Mouse (Mus musculus) limb, embryonic 12.5 days (tissue): ENCODE measurements around the gene Arhgef18. TPM values are rescaled to one million over a fixed set of nuclear protein-coding genes. Genes with fewer than 3 reads are reported as not detected.

Experiments used
- ATAC-seq: fragments of 200-750 bp; cut with Nextera tagmentation; 2 replicates; pipeline ENCODE4 v1.8.0; 2017; ENCODE audit warnings: low read depth, moderate TSS enrichment; ENCODE audit not compliant: insufficient number of reproducible peaks, insufficient read depth, low FRiP score, low TSS enrichment
- H3K27ac ChIP-seq: fragments of 300-500 bp; sonication (generic); 2 replicates; pipeline ENCODE4 v1.5.1; 2016; ENCODE audit warnings: mild to moderate bottlenecking, moderate library complexity
- H3K27me3 ChIP-seq: fragments of 300-500 bp; sonication (generic); 2 replicates; pipeline ENCODE4 v1.6.1; 2016; ENCODE audit warnings: mild to moderate bottlenecking, moderate library complexity
- H3K36me3 ChIP-seq: fragments of 300-500 bp; sonication (generic); 2 replicates; pipeline ENCODE4 v1.6.1; 2016; ENCODE audit warnings: mild to moderate bottlenecking, moderate library complexity
- H3K4me1 ChIP-seq: fragments of 300-500 bp; sonication (generic); replicated peaks from 2 replicates; pipeline ENCODE4 v1.6.1; 2016
- H3K4me2 ChIP-seq: fragments of 300-500 bp; sonication (generic); 2 replicates; pipeline ENCODE4 v1.6.1; 2016; ENCODE audit warnings: mild to moderate bottlenecking, moderate library complexity
- H3K4me3 ChIP-seq: fragments of 300-500 bp; sonication (generic); replicated peaks from 2 replicates; pipeline ENCODE4 v1.5.1; 2016; ENCODE audit warnings: mild to moderate bottlenecking
- H3K9ac ChIP-seq: fragments of 300-500 bp; sonication (generic); replicated peaks from 2 replicates; pipeline ENCODE4 v1.6.1; 2016; ENCODE audit warnings: mild to moderate bottlenecking, moderate library complexity
- H3K9me3 ChIP-seq: fragments of 300-500 bp; sonication (generic); 2 replicates; pipeline ENCODE4 v1.6.1; 2016; ENCODE audit warnings: mild to moderate bottlenecking, moderate library complexity
- WGBS: fragments of 180-500 bp; shearing (Covaris S2); methylation state at CpG from one replicate; pipeline ENCODE4 v1.1.7; 2016; 5-methylcytosine and 5-hydroxymethylcytosine counted together
- polyA plus RNA-seq: library from polyadenylated mRNA; unstranded; fragments of >200 nt; fragmentation: Nextera tagmentation; extraction: Ambion mirVana; gene quantifications from 2 replicates; pipeline ENCODE4 v1.2.1, GENCODE M21; 2016

Arhgef18 gene
- polyA plus RNA-seq, 1 experiment from 2014 or later, result 13.6 TPM

- Histone ChIP-seq H3K27me3 (no peaks in the 10 kb centered on the region), H3K4me1 (peaks cover 8% of the 10 kb centered on the region; the same call in 1 of the 2 replicates), H3K27ac (no peak overlapping the region), H3K4me3 (no peak overlapping the region), H3K9me3 (no peaks in the 10 kb centered on the region), H3K9ac (no peak overlapping the region), H3K36me3 (peaks cover 10% of the 10 kb centered on the region; the same call in 1 of the 2 replicates), H3K4me2 (no peak overlapping the region)
- no peak for ATAC-seq
- 81% methylated on average over 2 of the region's 2 CpGs for WGBS
Measured at GRCm38 (mm10) chr8:3463248-3463647, 70.4 kb downstream of the Arhgef18 start.

GRCm38 (mm10) chr8:3464309-3464708 is 71.5 kb downstream of the Arhgef18 start:
- no peak overlapping the region for H3K4me2 ChIP-seq
- no peak overlapping the region for H3K9ac ChIP-seq
- H3K27ac ChIP-seq, result no peak overlapping the region
- H3K9me3 ChIP-seq, result no peaks in the 10 kb centered on the region
- WGBS, result 49% methylated on average over 5 of the region's 5 CpGs
- H3K27me3 ChIP-seq, result no peaks in the 10 kb centered on the region
- no peaks in the 10 kb centered on the region; the same call in 1 of the 2 replicates for H3K36me3 ChIP-seq
- H3K4me1 ChIP-seq, result peaks cover 8% of the 10 kb centered on the region; the same call in 1 of the 2 replicates
- H3K4me3 ChIP-seq, result no peak overlapping the region
- peak; percentile 48; the same call in 1 of the 2 replicates for ATAC-seq

GRCm38 (mm10) chr8:3467006-3467885 is 74.4 kb downstream of the Arhgef18 start, which contains the start of gene Pex11g:
Gene Pex11g, minus strand, starts transcription at chr8:3467680.
- H3K4me3 ChIP-seq, result peak within 1 kb of the TSS; percentile 50
- peak within 1 kb of the TSS; percentile 84 for H3K27ac ChIP-seq
- peak; percentile 81 for ATAC-seq
- H3K27me3 ChIP-seq, result no peaks in the 10 kb centered on the region
- peaks cover 10% of the 10 kb centered on the region; the same call in 1 of the 2 replicates for H3K4me1 ChIP-seq
- no peaks in the 10 kb centered on the region for H3K9me3 ChIP-seq
- H3K36me3 ChIP-seq, result no peaks in the 10 kb centered on the region
- WGBS, result 8% methylated on average over 32 of the region's 32 CpGs
- peak within 1 kb of the TSS; percentile 69 for H3K9ac ChIP-seq
- H3K4me2 ChIP-seq, result peak within 1 kb of the TSS; percentile 58

- Histone ChIP-seq H3K27ac (peak overlapping the region; percentile 84), H3K4me1 (peaks cover 10% of the 10 kb centered on the region; the same call in 1 of the 2 replicates)
- no peak for ATAC-seq
Measured at GRCm38 (mm10) chr8:3467886-3468545, 75.2 kb downstream of the Arhgef18 start.

DNA sequence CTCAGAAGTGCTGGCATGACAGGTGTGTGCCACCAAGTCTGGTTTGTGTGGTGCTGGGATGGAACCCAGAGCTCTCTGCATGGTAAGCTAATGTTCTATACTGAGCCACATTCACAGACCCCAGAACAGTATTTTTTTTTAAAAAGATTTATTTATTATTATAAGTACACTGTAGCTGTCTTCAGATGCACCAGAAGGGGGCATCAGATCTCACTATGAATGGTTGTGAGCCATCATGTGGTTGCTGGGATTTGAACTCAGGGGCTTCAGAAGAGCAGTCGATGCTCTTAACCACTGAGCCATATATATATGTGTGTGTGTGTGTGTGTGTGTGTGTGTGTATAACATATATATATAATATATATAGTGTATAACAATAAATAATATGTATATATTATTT is 76.0 kb downstream of the Arhgef18 start:
- no peak overlapping the region for H3K9ac ChIP-seq
- H3K27me3 ChIP-seq, result no peaks in the 10 kb centered on the region
- no peaks in the 10 kb centered on the region for H3K36me3 ChIP-seq
- no peaks in the 10 kb centered on the region for H3K9me3 ChIP-seq
- 83% methylated on average over 1 of the region's 1 CpGs for WGBS
- H3K4me2 ChIP-seq, result no peak overlapping the region
- H3K27ac ChIP-seq, result no peak overlapping the region
- H3K4me3 ChIP-seq, result no peak overlapping the region
- H3K4me1 ChIP-seq, result peaks cover 10% of the 10 kb centered on the region; the same call in 1 of the 2 replicates
- no peak for ATAC-seq

More at GRCm38 (mm10) chr8:3467886-3468545, 75.2 kb downstream of the Arhgef18 start:
- peak overlapping the region; percentile 69 for H3K9ac ChIP-seq
- no peaks in the 10 kb centered on the region for H3K9me3 ChIP-seq
- H3K4me2 ChIP-seq, result peak overlapping the region; percentile 58
- no peaks in the 10 kb centered on the region for H3K36me3 ChIP-seq
- 55% methylated on average over 9 of the region's 9 CpGs for WGBS
- peak overlapping the region; percentile 50 for H3K4me3 ChIP-seq
- no peaks in the 10 kb centered on the region for H3K27me3 ChIP-seq

GRCm38 (mm10) chr8:3470562-3470961 is 77.8 kb downstream of the Arhgef18 start, which contains the start of gene Tex45:
Gene Tex45, plus strand, starts transcription at chr8:3470862.
- ATAC-seq, result no peak
- H3K4me3 ChIP-seq, result no peak within 1 kb of the TSS

GRCm38 (mm10) chr8:3475715-3476429 is 83.1 kb downstream of the Arhgef18 start:
- H3K4me1 ChIP-seq, result 0 out of 2 replicates have a peak, but pooled peaks cover 6% of the 10 kb centered on the region
- WGBS, result 21% methylated on average over 37 of the region's 37 CpGs
- peak overlapping the region; percentile 45 for H3K9ac ChIP-seq
- H3K4me2 ChIP-seq, result peak overlapping the region; percentile 53
- no peak for ATAC-seq
- peaks cover 27% of the 10 kb centered on the region for H3K27me3 ChIP-seq
- no peaks in the 10 kb centered on the region for H3K36me3 ChIP-seq
- peak overlapping the region; percentile 30 for H3K4me3 ChIP-seq
- no peaks in the 10 kb centered on the region for H3K9me3 ChIP-seq
- no peak overlapping the region for H3K27ac ChIP-seq

More at GRCm38 (mm10) chr8:3470562-3470961, 77.8 kb downstream of the Arhgef18 start, which contains the start of gene Tex45:
- H3K9me3 ChIP-seq, result no peaks in the 10 kb centered on the region
- no peaks in the 10 kb centered on the region for H3K36me3 ChIP-seq
- peaks cover 10% of the 10 kb centered on the region; the same call in 1 of the 2 replicates for H3K4me1 ChIP-seq
- H3K27me3 ChIP-seq, result peaks cover 5% of the 10 kb centered on the region
- no peak within 1 kb of the TSS for H3K4me2 ChIP-seq
- no peak within 1 kb of the TSS for H3K27ac ChIP-seq
- no peak within 1 kb of the TSS for H3K9ac ChIP-seq

- WGBS, result 72% methylated on average over 4 of the region's 4 CpGs
- no peaks in the 10 kb centered on the region for H3K9me3 ChIP-seq
- ATAC-seq, result no peak
- H3K27ac ChIP-seq, result no peak overlapping the region
- no peak overlapping the region for H3K9ac ChIP-seq
- no peaks in the 10 kb centered on the region for H3K36me3 ChIP-seq
- no peak overlapping the region for H3K4me2 ChIP-seq
- H3K27me3 ChIP-seq, result peaks cover 25% of the 10 kb centered on the region
- 0 out of 2 replicates have a peak, but pooled peaks cover 6% of the 10 kb centered on the region for H3K4me1 ChIP-seq
- no peak overlapping the region for H3K4me3 ChIP-seq
Measured at GRCm38 (mm10) chr8:3480221-3480785, 87.5 kb downstream of the Arhgef18 start.

GRCm38 (mm10) chr8:3481605-3482004 is 88.8 kb downstream of the Arhgef18 start:
- Histone ChIP-seq H3K36me3 (no peaks in the 10 kb centered on the region), H3K9me3 (no peaks in the 10 kb centered on the region), H3K9ac (no peak overlapping the region), H3K4me1 (no peaks in the 10 kb centered on the region), H3K4me2 (no peak overlapping the region), H3K27me3 (peaks cover 13% of the 10 kb centered on the region; the same call in 1 of the 2 replicates), H3K4me3 (no peak overlapping the region), H3K27ac (no peak overlapping the region)
- ATAC-seq, result no peak
- 70% methylated on average over 5 of the region's 5 CpGs for WGBS

DNA sequence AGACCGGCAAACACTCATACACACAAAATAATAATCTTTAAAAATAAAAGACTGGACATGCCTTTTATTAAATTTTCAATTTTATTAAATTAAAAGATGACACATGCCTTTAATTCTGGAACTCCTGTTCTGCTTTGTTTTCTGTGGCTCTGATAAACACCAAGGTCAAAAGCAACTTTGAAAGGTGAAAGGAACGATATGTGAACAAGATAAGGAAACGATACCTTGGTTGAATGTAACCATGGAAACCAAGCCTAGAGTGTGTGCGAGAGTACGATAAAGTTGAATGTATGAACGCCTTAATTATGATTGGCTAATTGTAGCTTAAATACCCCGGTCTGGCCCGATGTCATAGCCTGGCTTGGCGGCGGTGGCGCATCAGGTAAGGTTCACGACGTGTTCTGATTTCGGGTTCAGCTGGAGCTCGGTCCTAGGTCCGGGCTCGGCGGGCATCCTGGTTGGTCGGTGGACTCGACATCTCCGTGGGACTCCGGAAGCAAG is 89.5 kb downstream of the Arhgef18 start:
- no peak overlapping the region for H3K4me2 ChIP-seq
- 87% methylated on average over 22 of the region's 22 CpGs for WGBS

More for the DNA sequence above, 89.5 kb downstream of the Arhgef18 start:
- ATAC-seq, result no peak
- H3K9me3 ChIP-seq, result no peaks in the 10 kb centered on the region
- no peak overlapping the region for H3K27ac ChIP-seq
- no peaks in the 10 kb centered on the region for H3K36me3 ChIP-seq
- peaks cover 9% of the 10 kb centered on the region; the same call in 1 of the 2 replicates for H3K27me3 ChIP-seq
- H3K9ac ChIP-seq, result no peak overlapping the region
- H3K4me1 ChIP-seq, result no peaks in the 10 kb centered on the region
- H3K4me3 ChIP-seq, result no peak overlapping the region
